ENCODE assay signal across 21 mouse cellular contexts in the genomic region with DNA sequence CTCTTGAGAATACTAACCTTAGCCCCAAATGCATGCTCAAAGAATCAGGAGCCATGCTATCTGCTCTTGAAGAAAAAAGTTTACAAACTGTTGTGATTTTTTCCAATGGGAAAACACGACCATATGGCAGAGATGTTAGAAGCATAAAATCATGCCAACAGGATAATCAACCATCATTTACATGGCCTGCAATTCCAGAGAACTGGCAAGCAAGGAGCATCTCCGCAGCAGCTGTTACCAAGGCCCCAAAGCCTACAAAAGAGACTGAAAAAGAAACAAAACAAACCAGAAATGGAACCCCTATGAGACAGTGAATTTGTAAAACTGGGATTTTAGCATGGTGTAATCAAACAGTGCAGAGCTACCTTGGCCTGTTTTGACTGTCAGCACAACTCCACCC.
DNase-seq lines count a peak whose midpoint lies in the region; ATAC-seq and TF ChIP-seq lines count a peak whose summit lies in the region.
"Had no signal": no experiment of that assay in that cellular context is flagged by ENCODE, and none has a peak within 500 bp of the region (broad histone marks: within the 10 kb centered on the region; RNA-seq: fewer than 3 reads in every experiment).

No protein-coding gene starts in this region.

- no peak for ATAC-seq in embryonic facial prominence, embryonic 14.5 days (ENCODE audit: low read depth)
- ATAC-seq in midbrain, postnatal 0 days (ENCODE audit: low FRiP score): no peak
- no peak for ATAC-seq in kidney, embryonic 16.5 days (ENCODE audit: low FRiP score, low TSS enrichment)
- ATAC-seq: liver, embryonic 12.5 days; midbrain, embryonic 13.5 days had no signal

- TF ChIP-seq CTCF in midbrain, postnatal 0 days (IDR thresholded peaks at IDR 0.05): no peak

- no peak overlapping the region for H3K27ac ChIP-seq in embryonic facial prominence, embryonic 14.5 days (replicated peaks; ENCODE audit: low read depth, low read length)
- H3K27ac ChIP-seq in embryonic facial prominence, embryonic 10.5 days (replicated peaks): no peak overlapping the region
- no peak overlapping the region for H3K27ac ChIP-seq in midbrain, postnatal 0 days (ENCODE audit: low read depth, low read length)
- no peak overlapping the region for H3K27ac ChIP-seq in midbrain, embryonic 10.5 days (replicated peaks)
- no peak overlapping the region for H3K27ac ChIP-seq in kidney, embryonic 16.5 days (ENCODE audit: low read length)
- H3K27ac ChIP-seq: embryonic facial prominence, embryonic 15.5 days; heart, embryonic 15.5 days; liver, embryonic 12.5 days; lung, embryonic 15.5 days; midbrain, embryonic 13.5 days had no signal

- 57% methylated on average over 2 of the region's 2 CpGs for WGBS in embryonic facial prominence, embryonic 14.5 days
- 75% methylated on average over 2 of the region's 2 CpGs for WGBS in embryonic facial prominence, embryonic 10.5 days
- 68% methylated on average over 2 of the region's 2 CpGs for WGBS in midbrain, postnatal 0 days
- WGBS in midbrain, embryonic 10.5 days: 77% methylated on average over 2 of the region's 2 CpGs
- WGBS in kidney, embryonic 16.5 days: 64% methylated on average over 2 of the region's 2 CpGs

- no peaks in the 10 kb centered on the region for H3K27me3 ChIP-seq in embryonic facial prominence, embryonic 14.5 days (replicated peaks; ENCODE audit: control insufficient read depth, insufficient read depth, low read length)
- H3K27me3 ChIP-seq in embryonic facial prominence, embryonic 10.5 days (replicated peaks; ENCODE audit: low read depth, poor library complexity, severe bottlenecking): no peaks in the 10 kb centered on the region
- H3K27me3 ChIP-seq in midbrain, postnatal 0 days (ENCODE audit: insufficient read depth, low read length): no peaks in the 10 kb centered on the region
- no peaks in the 10 kb centered on the region for H3K27me3 ChIP-seq in midbrain, embryonic 10.5 days (ENCODE audit: low read depth, poor library complexity, severe bottlenecking)
- H3K27me3 ChIP-seq in kidney, embryonic 16.5 days (ENCODE audit: insufficient read depth, low read length): no peaks in the 10 kb centered on the region
- H3K27me3 ChIP-seq: CH12.LX; embryonic facial prominence, embryonic 15.5 days; heart, embryonic 15.5 days; liver, embryonic 12.5 days; lung, embryonic 15.5 days; midbrain, embryonic 13.5 days had no signal

- DNase-seq in embryonic facial prominence, embryonic 14.5 days (ENCODE audit: low spot score): peak; percentile 3
- DNase-seq in embryonic facial prominence, embryonic 10.5 days (ENCODE audit: low spot score): no peak
- peak; percentile 44 for DNase-seq in midbrain, postnatal 0 days (ENCODE audit: low spot score)
- DNase-seq in midbrain, embryonic 10.5 days (ENCODE audit: low spot score): no peak
- peak; percentile 9 to 39 for DNase-seq in layer of hippocampus, postnatal 14 days (ENCODE audit: low spot score in 2 of 2)
- DNase-seq in right cerebral cortex, postnatal 36 days (ENCODE audit: low spot score in 2 of 2): peak; percentile 1 to 3
- DNase-seq in lung, postnatal 14 days: no peak
- DNase-seq: adrenal gland, adult 2 months; cerebellum, adult 8-10 months; gastrocnemius, postnatal 10 days; heart, adult 18-20 months; kidney, adult 8-10 months; kidney, postnatal 4 days had no signal

- no peak overlapping the region for H3K4me2 ChIP-seq in embryonic facial prominence, embryonic 14.5 days (ENCODE audit: low read depth, low read length)
- no peak overlapping the region for H3K4me2 ChIP-seq in midbrain, postnatal 0 days (ENCODE audit: low read depth, low read length, poor library complexity, severe bottlenecking)
- no peak overlapping the region for H3K4me2 ChIP-seq in kidney, embryonic 16.5 days (replicated peaks; ENCODE audit: low read depth, low read length)
- H3K4me2 ChIP-seq: embryonic facial prominence, embryonic 15.5 days; heart, embryonic 15.5 days; liver, embryonic 12.5 days; lung, embryonic 15.5 days; midbrain, embryonic 13.5 days had no signal

- no peaks in the 10 kb centered on the region for H3K36me3 ChIP-seq in embryonic facial prominence, embryonic 14.5 days (ENCODE audit: control insufficient read depth, insufficient read depth, low read length)
- H3K36me3 ChIP-seq in embryonic facial prominence, embryonic 10.5 days (replicated peaks): no peaks in the 10 kb centered on the region
- no peaks in the 10 kb centered on the region for H3K36me3 ChIP-seq in midbrain, postnatal 0 days (ENCODE audit: insufficient read depth, low read length)
- no peaks in the 10 kb centered on the region for H3K36me3 ChIP-seq in midbrain, embryonic 10.5 days
- H3K36me3 ChIP-seq in kidney, embryonic 16.5 days (ENCODE audit: insufficient read depth, low read length): no peaks in the 10 kb centered on the region
- H3K36me3 ChIP-seq: embryonic facial prominence, embryonic 15.5 days; heart, embryonic 15.5 days; liver, embryonic 12.5 days; lung, embryonic 15.5 days; midbrain, embryonic 13.5 days had no signal

- H3K9ac ChIP-seq in embryonic facial prominence, embryonic 14.5 days (ENCODE audit: low read depth, low read length): no peak overlapping the region
- no peak overlapping the region for H3K9ac ChIP-seq in midbrain, postnatal 0 days (replicated peaks; ENCODE audit: low read length, poor library complexity, severe bottlenecking)
- no peak overlapping the region for H3K9ac ChIP-seq in kidney, embryonic 16.5 days (replicated peaks; ENCODE audit: low read length)
- H3K9ac ChIP-seq: embryonic facial prominence, embryonic 15.5 days; heart, embryonic 15.5 days; liver, embryonic 12.5 days; lung, embryonic 15.5 days; midbrain, embryonic 13.5 days had no signal

- H3K4me3 ChIP-seq in embryonic facial prominence, embryonic 14.5 days (ENCODE audit: low read depth, low read length): no peak overlapping the region
- H3K4me3 ChIP-seq in embryonic facial prominence, embryonic 10.5 days: no peak overlapping the region
- H3K4me3 ChIP-seq in midbrain, postnatal 0 days (ENCODE audit: low read depth, low read length): no peak overlapping the region
- no peak overlapping the region for H3K4me3 ChIP-seq in midbrain, embryonic 10.5 days
- H3K4me3 ChIP-seq in kidney, embryonic 16.5 days (ENCODE audit: low read length): no peak overlapping the region
- H3K4me3 ChIP-seq: embryonic facial prominence, embryonic 15.5 days; heart, embryonic 15.5 days; liver, embryonic 12.5 days; lung, embryonic 15.5 days; midbrain, embryonic 13.5 days; myocyte had no signal

- H3K4me1 ChIP-seq in embryonic facial prominence, embryonic 14.5 days (ENCODE audit: control insufficient read depth, insufficient read depth, low read length): no peaks in the 10 kb centered on the region
- H3K4me1 ChIP-seq in embryonic facial prominence, embryonic 10.5 days: no peaks in the 10 kb centered on the region
- no peaks in the 10 kb centered on the region for H3K4me1 ChIP-seq in midbrain, postnatal 0 days (ENCODE audit: insufficient read depth, low read length)
- no peaks in the 10 kb centered on the region for H3K4me1 ChIP-seq in midbrain, embryonic 10.5 days
- no peaks in the 10 kb centered on the region for H3K4me1 ChIP-seq in kidney, embryonic 16.5 days (ENCODE audit: insufficient read depth, low read length)
- H3K4me1 ChIP-seq: embryonic facial prominence, embryonic 15.5 days; heart, embryonic 15.5 days; liver, embryonic 12.5 days; lung, embryonic 15.5 days; midbrain, embryonic 13.5 days had no signal

- H3K9me3 ChIP-seq in embryonic facial prominence, embryonic 14.5 days (ENCODE audit: control insufficient read depth, low read length): no peaks in the 10 kb centered on the region
- H3K9me3 ChIP-seq in embryonic facial prominence, embryonic 10.5 days: no peaks in the 10 kb centered on the region
- H3K9me3 ChIP-seq in midbrain, postnatal 0 days (ENCODE audit: low read length): no peaks in the 10 kb centered on the region
- H3K9me3 ChIP-seq in midbrain, embryonic 10.5 days (replicated peaks): no peaks in the 10 kb centered on the region
- peaks cover 2% of the 10 kb centered on the region; the same call in 1 of the 2 replicates for H3K9me3 ChIP-seq in kidney, embryonic 16.5 days (ENCODE audit: low read length)
- H3K9me3 ChIP-seq: embryonic facial prominence, embryonic 15.5 days; heart, embryonic 15.5 days; lung, embryonic 15.5 days; midbrain, embryonic 13.5 days had no signal

Comparison
In these comparisons a context has a peak if more than half of its experiments do, and no peak if none do; other contexts are left out.
1. DNase-seq: peak in embryonic facial prominence, embryonic 14.5 days (single experiment), midbrain, postnatal 0 days (single experiment), layer of hippocampus, postnatal 14 days (2 of 2) and right cerebral cortex, postnatal 36 days (2 of 2); none in embryonic facial prominence, embryonic 10.5 days (single experiment), midbrain, embryonic 10.5 days (single experiment) and lung, postnatal 14 days (single experiment).